ENCODE assay signal across 8 mouse cellular contexts in genomic region chr11:60140586-60141284, GRCm38 (mm10). TPM values are rescaled to one million over a fixed set of nuclear protein-coding genes. Genes with fewer than 3 reads are reported as not detected.
DNase-seq lines count a peak whose midpoint lies in the region; ATAC-seq and TF ChIP-seq lines count a peak whose summit lies in the region.

No protein-coding gene starts in this region.

- no peak for TF ChIP-seq POLR2A in myocyte (IDR thresholded peaks at IDR 0.05; ENCODE audit: insufficient read length, low read depth)

- H3K9me3 ChIP-seq in heart, embryonic 15.5 days (replicated peaks): no peaks in the 10 kb centered on the region
- no peaks in the 10 kb centered on the region for H3K9me3 ChIP-seq in hindbrain, postnatal 0 days (ENCODE audit: low read length)

- peaks cover 45% of the 10 kb centered on the region for H3K79me2 ChIP-seq in myocyte (ENCODE audit: control insufficient read depth, insufficient read depth)

- 7% methylated on average over 28 of the region's 32 CpGs for WGBS in heart, embryonic 15.5 days
- 5% methylated on average over 23 of the region's 32 CpGs for WGBS in hindbrain, postnatal 0 days

- H3K9ac ChIP-seq in heart, embryonic 15.5 days: peak overlapping the region; percentile 72
- peak overlapping the region; percentile 82 for H3K9ac ChIP-seq in hindbrain, postnatal 0 days (replicated peaks; ENCODE audit: low read length)

- H3K27me3 ChIP-seq in heart, embryonic 15.5 days: no peaks in the 10 kb centered on the region
- H3K27me3 ChIP-seq in hindbrain, postnatal 0 days (ENCODE audit: insufficient read depth, low read length): no peaks in the 10 kb centered on the region
- H3K27me3 ChIP-seq in myocyte (ENCODE audit: control insufficient read depth, insufficient read depth, insufficient read length): no peaks in the 10 kb centered on the region

- no peak overlapping the region for H3ac ChIP-seq in myocyte (ENCODE audit: control insufficient read depth, insufficient read length)

- ATAC-seq in heart, embryonic 15.5 days (replicated peaks; ENCODE audit: insufficient number of reproducible peaks, insufficient read depth, low FRiP score, low read depth): no peak
- peak; percentile 8; the same call in 1 of the 2 replicates for ATAC-seq in hindbrain, postnatal 0 days
- no peak for ATAC-seq in erythroid progenitor cell, adult 5-6 weeks (replicated peaks; ENCODE audit: low FRiP score, poor library complexity, severe bottlenecking)

- DNase-seq in heart, postnatal 14 days: no peak
- DNase-seq in R1 (ENCODE audit: low read depth, low spot score): peak; percentile 59
- DNase-seq in embryo, embryonic 9.5 days (ENCODE audit: extremely low spot score): peak; percentile 73
- DNase-seq in hindbrain, postnatal 0 days (ENCODE audit: low spot score): peak; percentile 26
- no peak for DNase-seq in B cell, adult 2 months

- H3K36me3 ChIP-seq in heart, embryonic 15.5 days: no peaks in the 10 kb centered on the region
- peaks cover 8% of the 10 kb centered on the region; the same call in 1 of the 2 replicates for H3K36me3 ChIP-seq in hindbrain, postnatal 0 days (ENCODE audit: insufficient read depth, low read length)
- peaks cover 7% of the 10 kb centered on the region for H3K36me3 ChIP-seq in myocyte (ENCODE audit: control insufficient read depth, insufficient read depth)

- peak overlapping the region; percentile 96 for H3K4me2 ChIP-seq in heart, embryonic 15.5 days
- peak overlapping the region; percentile 83 for H3K4me2 ChIP-seq in hindbrain, postnatal 0 days (ENCODE audit: low read depth, low read length)
- peak overlapping the region; percentile 87 for H3K4me2 ChIP-seq in myocyte (ENCODE audit: low read depth)

- peaks cover 63% of the 10 kb centered on the region for H3K4me1 ChIP-seq in heart, embryonic 15.5 days (replicated peaks)
- peaks cover 23% of the 10 kb centered on the region for H3K4me1 ChIP-seq in hindbrain, postnatal 0 days (ENCODE audit: insufficient read depth, low read length)

- H3K27ac ChIP-seq in heart, embryonic 15.5 days: peak overlapping the region; percentile 87
- H3K27ac ChIP-seq in hindbrain, postnatal 0 days: peak overlapping the region; percentile 93

- 0 out of 2 replicates have a peak, but pooled peaks have one; percentile 19 for TF ChIP-seq CTCF in hindbrain, postnatal 0 days (IDR thresholded peaks at IDR 0.05; ENCODE audit: low read depth)

- peak overlapping the region; percentile 77 for H3K4me3 ChIP-seq in heart, embryonic 15.5 days
- peak overlapping the region; percentile 72 for H3K4me3 ChIP-seq in hindbrain, postnatal 0 days (ENCODE audit: low read length)
- H3K4me3 ChIP-seq in myocyte: peak overlapping the region; percentile 35

- intact Hi-C loops in heart, postnatal 14 days (cut with DNase I): no loop called here

TF ChIP-seq in myocyte, 11 proteins besides CTCF, POLR2A, EP300 and RAD21:
- TF ChIP-seq TCF3 (IDR thresholded peaks at IDR 0.05; ENCODE audit: insufficient read length, low read depth) (no peak), SRF (IDR thresholded peaks at IDR 0.05; ENCODE audit: control insufficient read depth, insufficient read length, low read depth) (no peak), MYOG (IDR thresholded peaks at IDR 0.05; ENCODE audit: control insufficient read depth in 1 of 3, insufficient read depth in 1 of 3, insufficient read length in 2 of 3, low read depth in 2 of 3) (peak in 1 of 3 experiments; percentile 66), CEBPB (IDR thresholded peaks at IDR 0.05; ENCODE audit: insufficient read depth, poor library complexity, severe bottlenecking) (no peak), USF1 (IDR thresholded peaks at IDR 0.05; ENCODE audit: low read depth) (no peak), E2F4 (IDR thresholded peaks at IDR 0.05; ENCODE audit: insufficient read depth) (no peak), MAX (IDR thresholded peaks at IDR 0.05; ENCODE audit: low read depth) (no peak), POLR2AphosphoS2 (IDR thresholded peaks at IDR 0.05; ENCODE audit: insufficient read length, low read depth) (no peak), REST (IDR thresholded peaks at IDR 0.05; ENCODE audit: insufficient read depth, insufficient read length) (no peak), TCF12 (IDR thresholded peaks at IDR 0.05; ENCODE audit: insufficient read depth, poor library complexity, severe bottlenecking) (no peak), MYOD1 (IDR thresholded peaks at IDR 0.05; ENCODE audit: control insufficient read depth in 1 of 3, insufficient read length in 2 of 3, low read depth in 2 of 3) (peak in 1 of 3 experiments; percentile 53)
TF ChIP-seq in myocyte: peak in this region for 2.

RNA-seq across cellular contexts. Expression of gene Rai1, which starts 35.9 kb away (rescaled TPM):
- polyA plus RNA-seq in heart, embryonic 15.5 days (2015; fragmentation: Nextera tagmentation; extraction: Ambion mirVana): 12.8 and 19.1 TPM in 2 replicates
- total RNA-seq in heart, postnatal 14 days (2021): 10 to 100 TPM; 32.6 to 33.1 TPM
- total RNA-seq in hindbrain, postnatal 0 days (2014; rRNA removed): 70.0 and 90.2 TPM in 2 replicates
- 20.8 and 24.9 TPM in 2 replicates for polyA plus RNA-seq in hindbrain, postnatal 0 days (2015; fragmentation: Nextera tagmentation; extraction: Ambion mirVana)
- 26.0 TPM for polyA plus RNA-seq in myocyte (2012; fragmentation: generic; extraction: Trizol)
- total RNA-seq in erythroid progenitor cell, adult 5-6 weeks (2015; ENCODE audit: low replicate concordance): 5.8 and 7.1 TPM in 2 replicates
- total RNA-seq in erythroid progenitor cell, adult 5-6 weeks (2017; ENCODE audit: low replicate concordance): 0.77 and 3.0 TPM in 2 replicates

Comparison
In these comparisons a context has a peak if more than half of its experiments do, and no peak if none do; other contexts are left out.
1. DNase-seq: peak in R1 (single experiment), embryo, embryonic 9.5 days (single experiment) and hindbrain, postnatal 0 days (single experiment); none in heart, postnatal 14 days (0 of 2) and B cell, adult 2 months (0 of 2).
2. Peak in every context shown above with its lines, with median percentiles within 50 percentile points of each other: H3K4me2 ChIP-seq and H3K4me3 ChIP-seq.